Mouse (Mus musculus): ENCODE measurements at regions not wholly inside any gene's neighbourhood (a gene's known extent, or its start where the extent isn't known, plus 50 kb on each side); places are given as distances from the start of the nearest gene placed in this dataset.

GRCm38 (mm10) chr5:43137777-43138176, 95.2 kb upstream of the Cpeb2 start:
- DNase-seq (ENCODE audit: low spot score) = no peak

- DNase-seq (ENCODE audit: low spot score) = no peak
Observed at GRCm38 (mm10) chr5:43138931-43139486, 94.0 kb upstream of the Cpeb2 start.

- DNase-seq (ENCODE audit: low spot score) = no peak
Observed at GRCm38 (mm10) chr5:43139813-43140212, 93.2 kb upstream of the Cpeb2 start.

DNA sequence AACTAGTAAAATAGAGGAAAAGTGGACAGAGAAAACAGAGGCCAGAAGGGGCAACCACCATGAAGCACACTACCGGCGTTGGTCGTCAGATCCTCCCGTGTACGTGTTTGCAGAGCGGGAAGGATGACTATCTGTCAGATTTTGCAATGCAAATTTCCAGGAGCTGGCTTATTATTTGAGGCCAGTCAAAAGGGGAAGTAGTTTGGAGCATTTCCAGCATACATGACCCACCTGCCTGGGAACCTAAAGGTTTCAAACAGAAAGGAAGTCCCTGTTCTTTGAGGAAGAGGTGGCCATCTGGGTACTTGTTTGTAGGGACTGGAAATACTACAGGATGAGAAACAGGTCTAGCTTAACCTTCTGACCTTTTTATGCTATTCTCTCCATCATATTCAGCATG, 87.0 kb upstream of the Cpeb2 start:
- DNase-seq (ENCODE audit: low spot score) = no peak

DNA sequence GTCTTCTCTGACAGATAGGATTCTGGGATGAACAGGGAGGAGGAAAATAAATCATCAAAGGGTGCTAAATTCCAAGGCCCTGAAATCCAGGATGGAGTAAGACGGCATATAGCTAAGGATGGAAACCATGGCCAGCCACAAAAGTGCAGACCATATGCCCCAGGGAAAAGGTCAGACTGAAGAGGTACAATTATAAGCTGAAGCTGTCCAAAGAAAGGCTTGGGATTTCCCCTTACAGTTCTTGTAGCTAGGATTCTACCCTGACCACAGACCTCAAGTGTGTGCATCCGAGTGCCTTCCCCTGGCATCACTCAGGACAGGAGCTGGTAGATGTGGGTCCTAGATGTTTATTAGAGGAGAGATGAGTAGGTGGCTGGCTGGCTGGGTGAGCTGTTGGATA, 86.0 kb upstream of the Cpeb2 start:
- no peak for DNase-seq (ENCODE audit: low spot score)

DNA sequence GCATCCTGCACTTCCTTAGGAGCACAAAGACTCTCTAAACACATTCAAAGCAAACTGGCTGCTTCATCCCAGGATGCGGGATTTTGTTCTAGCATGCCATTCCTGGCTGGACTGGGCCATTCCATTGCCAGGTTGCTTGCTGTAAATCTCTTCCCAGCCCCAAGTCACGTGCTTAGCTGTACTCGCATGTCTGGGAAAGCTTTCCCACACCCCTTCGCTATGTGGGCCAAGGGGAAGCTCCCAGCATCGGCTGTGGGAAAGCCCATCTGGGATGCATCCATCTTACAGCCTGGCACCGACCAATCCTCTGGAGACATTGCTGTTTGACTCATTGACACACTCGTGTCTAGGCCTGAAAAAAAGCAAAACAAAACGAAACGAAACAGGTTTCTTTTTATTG, 84.5 kb upstream of the Cpeb2 start:
- no peak for DNase-seq (ENCODE audit: low spot score)

GRCm38 (mm10) chr5:43149559-43149958, 83.4 kb upstream of the Cpeb2 start:
- DNase-seq (ENCODE audit: low spot score) = no peak

GRCm38 (mm10) chr5:43151099-43151774, 81.7 kb upstream of the Cpeb2 start:
- DNase-seq (ENCODE audit: low spot score) = no peak

DNA sequence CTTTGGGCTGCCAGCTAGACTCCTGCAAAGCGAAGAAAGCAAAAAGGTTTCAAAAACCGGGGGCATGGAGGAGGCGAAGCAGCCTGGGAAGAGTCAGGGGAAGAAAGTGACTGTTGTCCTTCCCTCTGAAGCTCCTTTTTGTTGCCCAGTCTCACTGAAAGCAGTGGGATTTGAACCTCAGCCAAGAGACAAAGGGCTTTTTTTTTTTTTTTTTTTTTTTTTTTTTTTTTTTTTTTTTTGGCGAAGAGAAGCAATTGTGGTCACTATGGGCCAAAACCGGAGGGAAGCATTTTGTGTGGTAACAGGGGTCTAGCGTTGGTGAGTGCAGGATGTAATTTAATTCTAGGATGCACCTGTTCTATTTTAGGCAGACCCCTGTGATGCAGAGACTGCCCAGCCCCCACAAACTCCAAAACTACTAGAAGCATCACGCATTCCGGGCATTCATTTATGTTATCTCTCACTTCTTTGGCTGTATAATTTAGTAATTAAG, 80.8 kb upstream of the Cpeb2 start:
- no peak for DNase-seq (ENCODE audit: low spot score)

- DNase-seq (ENCODE audit: low spot score) = no peak
Observed at GRCm38 (mm10) chr5:43152881-43153280, 80.1 kb upstream of the Cpeb2 start.

- DNase-seq (ENCODE audit: low spot score) = no peak
Observed at GRCm38 (mm10) chr5:43156771-43157170, 76.2 kb upstream of the Cpeb2 start.

- DNase-seq (ENCODE audit: low spot score) = no peak
Observed at GRCm38 (mm10) chr5:43160140-43160539, 72.8 kb upstream of the Cpeb2 start.

GRCm38 (mm10) chr5:43181475-43181874, 51.5 kb upstream of the Cpeb2 start:
- no peak for DNase-seq (ENCODE audit: low spot score)

All from urinary bladder, postnatal 14 days (tissue).